Mouse (Mus musculus) heart, postnatal 36 days (tissue): ENCODE results near the gene Nfib. TPM values are rescaled to one million over a fixed set of nuclear protein-coding genes. Genes with fewer than 3 reads are reported as not detected.

Experiments used
- DNase-seq, 2 experiments: peaks; one replicate each; pipeline ENCODE4 v3.0.0; 2021 to 2022
- intact Hi-C: fragments of 180-260 bp; cut with DNase I; formaldehyde crosslinking; loops from one replicate; pipeline ENCODE4 v1.15.1; 2025
- total RNA-seq, 2 experiments: library from RNA; stranded (reverse); gene quantifications; 2 replicates each; pipeline ENCODE4 v1.2.3; 2021

Nfib gene
- total RNA-seq, 2 experiments from 2014 or later, result 113 to 131 TPM

DNA sequence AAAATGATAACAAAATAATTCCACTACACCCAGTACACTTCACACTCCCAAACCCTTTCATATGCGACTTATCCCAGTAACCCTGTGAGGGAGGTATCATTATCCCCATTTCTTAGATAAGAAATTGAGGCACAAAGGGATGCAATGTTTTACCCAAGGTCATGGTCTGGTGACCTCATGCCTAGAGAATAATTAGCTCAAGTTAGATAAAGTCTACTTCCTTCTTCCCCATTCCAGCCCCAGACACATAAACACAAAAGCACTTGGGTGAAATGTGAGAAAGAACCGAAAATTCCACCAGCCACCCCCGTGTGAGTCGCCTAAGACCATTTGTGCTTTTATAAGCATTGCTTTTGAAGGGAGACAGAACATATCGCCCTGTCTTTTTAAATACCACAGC lies 293.6 kb downstream of the Nfib start:
- no peak for DNase-seq
- intact Hi-C loops, result no loop called here

DNA sequence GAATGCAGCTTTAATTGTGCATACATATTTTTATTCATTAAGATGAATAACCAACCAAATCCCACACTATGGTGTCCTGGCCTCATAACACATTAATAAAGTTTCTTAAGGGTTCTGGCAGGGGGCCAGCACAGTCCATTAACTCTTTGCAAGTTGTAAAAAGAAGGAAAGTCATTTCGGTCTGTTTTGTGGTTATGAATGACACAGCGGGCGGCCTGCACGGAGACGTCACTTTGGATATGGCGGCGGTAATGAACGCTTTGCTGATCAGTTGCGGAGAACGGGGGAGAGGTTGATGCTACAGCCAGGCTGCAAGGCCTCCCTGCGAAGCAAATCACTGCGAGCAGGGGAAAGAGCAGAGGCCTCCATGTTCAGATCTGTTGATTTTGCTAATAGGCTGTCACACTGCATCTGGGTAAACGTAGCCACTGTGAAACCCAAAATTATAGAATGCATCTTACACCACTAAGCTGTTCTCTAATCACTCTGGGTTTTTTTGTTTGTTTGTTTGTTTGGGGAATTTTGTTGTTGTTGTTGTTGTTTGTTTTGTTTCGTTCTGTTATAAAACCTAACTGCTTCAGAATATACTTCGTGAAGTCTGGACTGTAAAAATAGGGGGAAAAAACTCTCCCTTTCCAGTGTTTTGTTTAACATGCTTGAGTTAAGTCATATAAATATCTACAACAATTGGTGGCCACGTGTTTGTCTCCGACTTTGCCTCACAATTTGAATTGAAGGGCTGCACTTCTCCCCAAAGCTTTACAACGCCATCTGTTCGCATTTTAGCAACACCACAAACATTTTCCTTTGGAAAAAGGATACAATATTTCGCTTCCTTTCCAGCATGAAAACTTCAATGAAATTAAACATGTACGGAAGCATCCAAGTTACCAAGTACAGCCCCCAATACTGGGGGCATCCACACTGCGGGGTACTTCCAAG lies 296.8 kb downstream of the Nfib start:
- no peak for DNase-seq
- intact Hi-C loops, result no loop called here

DNA sequence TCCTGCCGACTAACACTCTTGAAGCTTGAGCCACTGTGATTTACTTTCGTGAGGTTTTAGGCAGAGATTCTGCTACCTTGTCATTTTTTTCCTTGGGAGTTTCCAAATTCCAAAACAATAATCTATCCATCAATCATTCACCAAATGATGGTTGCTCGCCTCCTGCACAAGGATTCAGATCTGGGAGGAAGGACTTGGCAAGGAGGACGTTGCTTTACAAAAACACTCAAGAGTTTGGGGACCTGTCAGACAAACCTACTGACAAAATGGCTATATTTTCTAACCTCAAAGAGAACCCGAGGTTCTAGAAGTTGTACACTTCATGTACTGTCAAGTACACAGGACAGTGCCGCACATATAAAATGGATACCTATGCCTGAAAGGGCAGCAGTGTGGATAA lies 299.0 kb downstream of the Nfib start:
- intact Hi-C loops, result no loop called here
- DNase-seq, result no peak

DNA sequence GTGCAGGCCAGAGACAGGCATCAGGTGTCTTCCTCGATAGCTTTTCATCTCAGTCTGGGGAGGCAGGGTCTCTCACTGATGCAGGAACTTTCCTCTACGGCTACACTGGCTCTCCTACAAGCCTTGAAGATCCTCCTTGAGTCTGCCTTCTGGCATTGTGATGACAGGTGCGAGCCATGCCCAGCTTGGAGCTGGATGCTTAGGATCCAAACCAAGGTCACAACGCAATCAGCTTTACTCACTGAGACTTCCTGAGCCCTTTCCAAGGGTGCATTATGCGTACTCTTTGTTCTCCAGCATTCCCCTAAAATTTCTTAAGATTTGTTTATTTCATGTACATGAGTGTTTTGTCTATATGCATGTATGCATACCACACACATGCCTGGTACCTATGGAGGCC lies 299.8 kb downstream of the Nfib start:
- intact Hi-C loops, result no loop called here
- no peak for DNase-seq

DNA sequence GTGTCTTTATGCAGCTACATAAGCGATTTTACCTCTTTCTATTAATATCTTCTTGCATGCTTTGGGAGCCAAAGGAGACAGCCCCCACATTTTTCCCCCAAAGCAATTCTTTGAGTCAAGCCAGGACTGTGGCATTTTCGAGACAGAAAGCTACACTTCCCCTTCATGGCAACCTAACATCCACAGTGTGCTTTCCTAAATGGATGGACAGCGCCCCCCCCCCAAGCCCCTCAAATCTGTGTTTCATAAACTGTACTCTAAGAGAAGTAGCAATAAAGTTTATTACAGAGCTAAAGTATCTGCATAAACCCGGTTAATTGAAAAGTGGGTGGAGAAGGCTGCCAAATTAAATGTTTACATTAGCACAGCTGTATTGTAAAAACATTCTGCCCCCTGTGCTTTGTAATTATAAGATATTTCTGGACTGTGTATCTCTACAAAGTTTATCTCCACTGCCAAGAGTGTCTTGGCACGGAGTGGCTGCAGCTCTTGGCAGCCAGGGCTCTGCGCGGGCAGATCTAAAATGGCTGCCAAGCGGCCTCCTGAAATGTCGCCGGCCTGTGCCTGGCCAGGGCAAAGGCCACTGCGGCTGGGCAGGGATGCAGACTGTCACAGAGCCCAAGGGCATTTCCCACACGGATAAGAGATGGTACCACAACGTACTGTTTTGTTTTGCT lies 301.4 kb downstream of the Nfib start:
- peak; percentile 66 to 76 for DNase-seq
- intact Hi-C loops, result no loop called here

DNA sequence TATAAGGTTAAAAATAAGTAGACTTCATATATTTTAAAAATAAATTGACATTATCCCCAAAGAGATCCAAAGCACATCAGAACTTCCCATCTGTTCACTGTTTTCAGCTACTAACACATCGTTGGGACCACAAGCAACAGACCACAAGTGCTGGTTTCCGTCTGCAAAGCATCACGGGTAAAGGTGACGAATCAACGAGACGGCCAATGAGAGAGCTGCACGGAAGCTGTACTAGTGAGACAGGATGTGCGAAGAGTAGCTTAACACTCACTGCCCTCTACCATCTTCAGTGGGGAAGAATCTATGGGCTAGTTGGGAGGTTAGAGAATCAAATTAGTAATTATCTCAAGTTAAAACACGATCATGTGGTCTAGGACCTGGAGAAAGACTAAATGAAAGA lies 302.9 kb downstream of the Nfib start:
- intact Hi-C loops, result no loop called here
- no peak for DNase-seq

DNA sequence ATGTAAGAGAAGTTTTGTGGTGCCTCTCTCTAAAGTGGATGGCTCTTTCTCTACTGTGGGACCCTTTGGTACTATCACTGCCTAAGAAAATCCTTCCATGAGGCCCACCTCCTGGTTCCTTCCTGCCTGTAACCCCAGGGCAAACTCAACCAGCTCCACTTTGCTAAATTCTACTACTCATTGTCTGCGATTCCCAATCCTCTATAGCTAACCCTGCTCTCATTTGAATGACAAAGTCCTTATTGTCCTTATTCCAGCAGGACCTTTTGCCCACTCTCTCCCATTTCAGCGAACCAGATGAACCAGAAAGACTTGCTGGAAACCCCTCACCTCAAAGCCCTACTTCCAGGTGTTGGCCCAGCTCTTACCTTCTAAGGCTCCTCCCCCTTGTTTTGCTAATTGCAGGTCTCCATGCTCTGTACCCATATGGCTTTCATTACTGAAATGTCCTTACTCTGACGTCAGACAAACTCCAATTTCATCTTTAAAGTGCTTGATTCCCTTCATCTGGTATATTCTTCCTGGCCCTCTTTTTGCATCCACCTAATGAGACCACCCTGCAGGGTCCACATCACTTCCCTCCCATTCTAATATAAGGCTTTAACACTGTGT lies 304.0 kb downstream of the Nfib start:
- DNase-seq, result no peak
- intact Hi-C loops, result loop anchor here (2.0 kb wide), 2 partner anchors 33 to 103 kb away; no protein-coding TSS in a partner anchor

DNA sequence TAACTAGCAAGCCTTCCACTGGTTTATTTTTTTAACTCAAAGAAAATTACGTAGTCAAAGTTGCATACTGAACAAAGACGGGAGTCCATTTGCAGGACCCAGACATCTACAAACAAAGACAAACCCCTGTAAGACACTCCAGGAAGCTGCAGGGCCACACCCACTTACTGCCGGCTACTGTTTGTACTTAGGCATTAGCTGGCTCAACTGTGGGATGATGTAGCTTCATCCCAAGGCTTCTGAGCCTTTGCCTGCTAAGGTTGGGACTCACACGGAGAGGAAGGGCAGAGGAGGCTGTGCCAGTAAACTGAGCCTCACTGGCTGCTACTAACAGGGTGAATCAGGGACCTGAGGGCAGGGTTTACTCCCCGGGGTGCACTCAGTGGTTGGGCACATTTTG lies 305.0 kb downstream of the Nfib start:
- intact Hi-C loops, result loop anchor here (2.0 kb wide), 2 partner anchors 34 to 104 kb away; no protein-coding TSS in a partner anchor
- DNase-seq, result no peak

DNA sequence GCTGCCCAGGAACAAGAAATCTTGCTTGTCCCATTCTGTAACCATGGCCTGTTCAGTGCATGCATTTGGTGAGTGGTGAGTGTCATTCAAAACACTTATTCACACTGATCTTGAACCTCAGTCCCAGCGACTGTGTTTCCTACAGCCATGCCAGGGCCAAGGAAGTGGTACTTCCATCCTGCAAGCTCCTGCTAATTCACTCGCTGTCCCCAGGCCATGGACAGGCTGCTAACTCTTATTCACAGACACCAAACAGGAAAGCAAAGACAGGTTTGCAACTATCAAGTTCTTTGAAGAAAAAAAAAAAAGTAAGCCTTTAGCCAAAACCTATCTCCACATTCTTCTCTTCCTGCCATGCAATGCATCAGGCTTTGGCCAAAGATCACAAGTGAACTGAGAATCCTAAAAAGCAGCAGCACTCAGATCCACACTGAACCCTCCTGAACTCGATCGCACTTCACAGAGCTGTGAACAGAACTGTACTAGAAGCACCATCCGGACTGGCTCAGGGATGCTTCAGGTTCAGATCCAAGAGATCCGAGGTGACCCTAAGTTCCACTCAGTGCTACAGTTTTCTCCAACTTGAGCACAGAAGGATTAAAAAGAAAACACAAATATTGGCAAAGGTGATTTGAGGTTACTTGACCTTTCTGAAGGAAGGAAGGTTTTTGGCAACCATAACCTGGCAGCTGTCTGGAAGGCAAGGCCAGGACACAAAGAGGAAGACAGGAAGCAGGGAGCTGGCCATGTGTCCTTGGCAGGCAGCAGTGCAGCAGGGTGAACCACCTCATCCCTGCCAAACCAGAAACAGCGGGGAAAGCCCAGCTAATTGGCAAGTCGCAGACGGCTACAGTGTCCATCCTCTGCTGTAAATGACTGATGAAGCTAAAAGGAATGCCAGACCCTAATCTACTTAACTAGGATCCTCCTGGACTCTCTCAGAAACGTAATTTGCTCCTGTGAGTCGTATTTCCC lies 305.9 kb downstream of the Nfib start:
- intact Hi-C loops, result loop anchor here (2.0 kb wide), 2 partner anchors 35 to 105 kb away; no protein-coding TSS in a partner anchor
- peak; percentile 68 to 76 for DNase-seq

DNA sequence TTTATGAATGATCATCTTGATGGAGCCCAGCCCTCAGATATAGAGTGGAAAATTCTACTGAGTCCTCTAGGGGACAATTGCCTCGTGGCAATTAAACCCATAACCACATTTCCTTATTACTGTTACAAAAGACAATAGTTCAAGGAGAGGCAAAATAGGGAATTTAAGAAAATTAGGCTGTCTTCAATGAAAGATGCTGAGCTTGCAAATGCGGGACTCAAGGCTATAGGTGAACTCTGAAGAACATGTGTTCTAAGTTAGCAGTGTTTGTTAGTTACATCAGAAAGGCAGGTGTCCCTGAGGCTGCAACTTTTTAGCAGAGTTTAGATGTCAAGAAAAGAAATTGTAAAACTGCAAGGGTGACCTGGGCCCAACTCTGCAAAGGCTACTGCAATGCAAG lies 307.3 kb downstream of the Nfib start:
- intact Hi-C loops, result no loop called here
- no peak for DNase-seq

DNA sequence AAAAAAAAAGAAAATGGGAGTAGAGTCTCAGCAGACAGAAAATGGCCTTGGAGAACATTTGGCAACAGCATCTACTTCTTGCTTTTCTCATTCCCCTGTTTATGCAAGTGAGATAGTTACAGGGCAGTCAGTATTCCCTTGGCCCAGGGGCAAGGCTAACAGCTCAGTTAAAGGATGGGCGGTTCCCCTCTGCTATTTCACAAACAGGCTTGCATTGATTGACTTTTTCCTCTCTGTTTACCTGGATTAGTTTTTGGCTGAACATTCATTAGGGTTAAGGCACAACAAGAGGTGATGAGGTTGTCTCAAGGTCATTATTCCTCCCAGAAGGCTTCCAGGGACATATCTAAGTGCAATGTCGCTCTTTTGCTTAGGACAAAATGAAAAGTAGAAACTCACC lies 308.7 kb downstream of the Nfib start:
- no peak for DNase-seq
- intact Hi-C loops, result no loop called here

DNA sequence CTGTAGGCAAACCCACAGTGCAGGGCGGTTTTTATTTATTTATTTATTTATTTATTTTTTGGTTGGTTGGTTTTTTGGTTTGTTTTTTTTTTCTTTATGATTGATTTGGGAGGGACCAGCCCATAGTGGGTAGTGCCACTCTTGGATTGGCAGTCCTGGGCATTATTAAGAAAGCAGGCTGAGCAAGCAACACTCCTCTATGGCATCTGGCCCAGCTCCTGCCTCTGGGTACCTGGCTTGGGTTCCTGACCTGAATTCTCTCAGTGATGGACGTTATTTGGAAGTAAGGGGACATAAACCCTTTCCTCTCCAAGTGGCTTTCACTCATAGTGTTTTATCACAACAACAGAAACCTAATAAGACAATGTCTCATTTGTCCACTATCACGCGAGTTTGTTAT lies 309.5 kb downstream of the Nfib start:
- intact Hi-C loops, result no loop called here
- DNase-seq, result no peak

DNA sequence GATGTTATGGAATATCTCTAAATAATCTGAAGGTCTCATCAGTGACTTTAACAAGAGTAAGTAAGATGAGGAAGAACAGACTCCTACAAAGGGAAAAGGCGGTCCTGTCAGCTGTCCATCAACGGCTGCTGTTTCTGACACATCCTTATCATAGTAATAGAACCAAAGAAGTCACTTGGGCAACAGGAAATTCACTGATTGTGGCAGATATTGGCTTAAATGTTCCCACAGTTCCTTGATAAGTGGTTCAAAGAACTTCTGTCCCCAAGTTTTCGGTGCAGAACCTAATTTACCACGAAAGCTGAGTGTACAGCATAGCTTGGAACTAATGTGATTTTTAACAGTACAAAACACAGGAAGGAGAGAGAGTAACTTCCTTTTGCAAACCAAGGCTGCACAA lies 311.2 kb downstream of the Nfib start:
- no peak for DNase-seq
- intact Hi-C loops, result no loop called here

DNA sequence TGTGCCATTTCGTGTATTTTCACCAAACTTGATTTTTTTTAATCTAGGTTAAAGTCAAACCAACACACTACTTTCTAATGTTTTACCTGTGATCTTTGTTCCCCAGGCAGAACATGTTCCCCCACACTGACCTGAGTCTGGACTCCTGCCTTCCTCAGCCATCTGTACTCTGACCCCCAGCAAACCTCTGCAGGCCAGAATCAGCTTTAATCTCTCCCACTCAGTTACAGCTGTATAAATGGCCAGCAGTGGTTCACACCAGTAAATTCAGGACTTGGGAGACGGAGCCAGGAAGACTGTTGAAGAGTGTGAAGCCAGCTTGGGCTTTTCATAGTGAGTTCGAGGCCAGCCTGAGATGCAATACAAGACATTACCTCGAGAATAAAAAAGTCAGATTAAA lies 312.5 kb downstream of the Nfib start:
- intact Hi-C loops, result no loop called here
- DNase-seq, result no peak

DNA sequence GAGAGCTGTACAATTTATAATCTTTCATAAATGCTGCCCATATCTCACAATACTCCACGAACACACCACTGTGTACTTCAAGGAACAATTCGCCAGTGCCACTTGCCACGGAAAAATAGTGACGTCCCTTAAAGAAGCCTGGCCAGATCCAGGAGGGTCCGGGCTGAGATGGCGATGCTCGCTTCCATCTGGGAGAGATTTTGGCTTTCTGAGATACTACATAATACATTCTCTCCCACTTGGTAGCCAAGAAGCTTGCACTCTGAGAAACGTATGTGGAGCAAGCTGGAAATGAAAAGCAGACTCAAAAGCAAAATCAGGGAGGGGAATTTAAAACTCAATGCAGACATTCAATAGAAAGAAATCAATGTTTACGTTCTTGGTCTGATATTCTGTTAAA lies 313.1 kb downstream of the Nfib start:
- intact Hi-C loops, result no loop called here

DNA sequence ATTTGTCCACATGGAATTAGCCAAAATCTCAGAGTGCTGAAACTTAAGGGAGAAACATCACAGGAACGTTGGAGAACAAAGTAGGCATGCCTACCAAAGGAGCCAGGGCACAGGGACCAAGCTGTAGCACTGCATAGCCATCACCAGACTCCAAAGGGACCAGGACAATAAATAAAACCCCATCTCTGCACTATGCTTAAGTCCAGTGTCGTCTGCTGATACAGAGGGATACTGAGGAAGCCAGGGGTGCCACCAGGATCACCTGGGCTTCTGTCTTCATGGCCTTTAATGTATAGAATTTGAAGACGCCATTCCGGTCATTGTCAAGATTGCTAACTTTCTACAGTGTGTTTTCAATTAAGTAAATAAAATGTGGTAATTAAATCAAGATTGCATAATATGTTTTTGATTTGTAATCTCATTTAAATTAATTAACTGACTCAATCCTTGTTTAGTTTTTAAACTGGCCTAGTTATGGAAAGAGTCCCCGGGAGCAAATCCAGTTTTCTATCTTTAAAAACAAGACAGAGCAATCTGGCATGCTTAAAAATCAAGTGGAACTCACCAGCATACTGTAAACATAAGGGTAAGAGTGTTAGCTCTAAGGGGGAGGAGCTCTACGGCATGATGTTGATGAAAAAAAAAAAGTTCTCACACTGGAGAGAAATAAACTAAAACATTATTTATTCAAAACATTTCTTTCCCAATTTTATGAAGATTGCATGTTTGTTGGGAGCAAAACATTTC lies 313.7 kb downstream of the Nfib start:
- DNase-seq, result no peak
- intact Hi-C loops, result no loop called here

More for the DNA sequence above, 313.1 kb downstream of the Nfib start:
- no peak for DNase-seq

DNA sequence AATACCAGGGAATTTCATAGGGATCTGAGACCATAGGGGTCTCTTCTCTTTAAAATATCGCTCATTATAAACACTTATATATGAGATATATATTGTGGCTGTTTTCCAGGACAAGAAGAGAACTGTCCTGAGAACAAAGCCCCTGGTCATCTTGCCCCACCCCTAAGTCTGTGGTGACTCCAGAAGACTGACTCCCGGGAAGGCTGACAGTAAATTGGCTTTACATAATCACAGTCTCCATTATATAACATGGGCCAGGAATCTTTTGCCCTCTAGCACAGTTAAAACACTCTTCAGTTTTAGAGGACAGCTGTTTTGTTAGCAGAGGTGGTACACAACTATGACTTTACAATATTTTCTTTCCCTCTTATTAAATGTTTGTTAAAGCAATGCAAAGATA lies 315.0 kb downstream of the Nfib start:
- intact Hi-C loops, result no loop called here
- DNase-seq, result no peak

DNA sequence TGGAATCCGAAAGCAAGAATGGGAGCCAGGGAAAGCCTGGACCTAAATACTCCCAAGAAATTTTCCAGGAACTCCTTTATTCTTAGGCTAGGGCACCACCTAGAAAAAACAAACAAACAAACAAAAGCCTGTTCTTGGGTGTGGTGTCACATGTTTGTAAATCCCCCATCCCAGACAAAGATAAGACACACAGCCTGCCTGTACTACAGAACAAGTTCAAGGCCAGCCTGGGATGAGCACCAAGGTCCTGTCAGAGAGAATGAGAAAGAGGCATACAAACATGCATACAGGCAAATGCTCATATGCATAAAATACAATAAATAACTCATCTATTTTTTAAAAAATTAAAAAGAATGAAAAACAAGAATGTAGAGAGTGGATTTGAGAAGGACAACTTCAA lies 315.7 kb downstream of the Nfib start:
- intact Hi-C loops, result no loop called here

DNA sequence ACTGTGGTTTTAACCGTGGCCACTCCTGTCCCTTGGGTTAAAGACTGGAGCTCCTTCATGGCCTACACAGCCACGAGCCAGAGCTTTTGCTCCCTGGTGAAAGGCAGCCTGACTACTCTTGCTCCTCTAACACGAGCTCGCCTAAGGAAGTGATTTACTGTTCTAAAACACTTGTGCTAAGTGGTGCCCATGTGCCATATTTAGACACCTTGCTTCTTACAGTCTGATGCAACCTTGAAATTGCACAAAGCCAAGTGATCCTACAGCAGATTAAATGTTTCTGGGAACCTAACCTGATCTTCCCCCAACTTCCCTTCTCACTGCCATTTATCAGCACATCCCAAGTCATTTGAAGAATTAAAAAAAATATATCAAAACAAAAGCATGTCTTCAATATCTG lies 317.9 kb downstream of the Nfib start:
- intact Hi-C loops, result no loop called here
- no peak for DNase-seq

More for the DNA sequence above, 315.7 kb downstream of the Nfib start:
- DNase-seq, result no peak
